Mouse (Mus musculus): Measurements from ENCODE around the gene Amn.

The Amn gene

DNA sequence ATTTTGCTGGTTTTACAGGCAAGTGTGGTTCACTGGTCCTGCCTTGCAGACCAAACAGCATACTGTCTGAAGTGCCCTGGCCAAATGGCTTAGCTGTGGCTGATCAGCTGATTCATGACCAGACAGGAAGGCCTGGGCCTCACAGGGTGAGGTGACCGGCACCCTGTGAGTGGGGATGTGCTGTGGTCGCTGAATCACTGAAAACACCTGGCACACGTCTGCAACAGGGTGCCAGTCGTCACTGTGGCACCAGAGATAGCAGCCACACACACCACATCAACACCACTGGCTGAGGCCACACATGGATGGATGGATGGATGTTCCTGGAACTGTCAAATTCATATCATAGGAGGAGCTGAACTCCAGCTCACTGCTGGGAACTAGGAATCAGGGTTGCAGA lies 52.5 kb downstream of the Amn start:
- DNase-seq (ENCODE audit: low spot score in 2 of 2) = no peak

DNA sequence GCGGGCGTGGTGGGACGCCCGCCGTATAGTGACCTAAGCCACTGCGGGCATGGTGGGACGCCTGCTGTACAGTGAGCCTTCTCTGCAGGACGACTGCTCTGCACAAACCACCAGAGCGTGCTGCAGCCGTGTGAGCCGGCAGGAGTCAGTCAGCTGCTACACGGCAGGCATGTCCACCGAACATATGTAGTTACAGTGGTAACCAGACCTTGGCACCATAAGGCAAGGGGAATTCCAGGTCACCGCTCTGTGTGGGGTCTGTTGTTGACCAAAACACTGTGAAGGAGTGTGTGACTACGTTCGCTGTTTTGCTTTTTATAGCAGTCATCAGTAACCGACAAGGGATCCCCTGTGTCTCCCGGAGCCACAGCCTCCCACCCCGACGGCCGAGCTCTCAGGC lies 53.6 kb downstream of the Amn start:
- no peak for DNase-seq (ENCODE audit: low spot score in 2 of 2)

- no peak for DNase-seq (ENCODE audit: low spot score in 2 of 2)
Observed at GRCm38 (mm10) chr12:111324949-111325348, 54.1 kb downstream of the Amn start.

- DNase-seq (ENCODE audit: low spot score in 2 of 2) = no peak
Observed at GRCm38 (mm10) chr12:111325744-111326424, 55.0 kb downstream of the Amn start.

Data from thymus, postnatal 10 days (tissue).